Mouse (Mus musculus): ENCODE data around the gene C1qtnf2.

GRCm38 (mm10) chr11:43485855-43486254, 11.8 kb downstream of the C1qtnf2 start:
- TF ChIP-seq POLR2A (IDR thresholded peaks at IDR 0.05; ENCODE audit: low read depth, low read length) = no peak
- TF ChIP-seq CTCF (IDR thresholded peaks at IDR 0.05; ENCODE audit: extremely low read depth, insufficient read length, insufficient replicate concordance, low read depth, low read length) = no peak

All from small intestine, adult 2 months (tissue).